Mouse (Mus musculus): ENCODE data around the gene Epdr1. TPM values are rescaled to one million over a fixed set of nuclear protein-coding genes. Genes with fewer than 3 reads are reported as not detected.
"Not testable (repeated sequence)": the region's sequence is repeated elsewhere in the genome, so short reads cannot be mapped to it uniquely, and the experiment has no call there.

Epdr1 gene
- total RNA-seq, 2 experiments from 2014 or later = 113 to 117 TPM

GRCm38 (mm10) chr13:19590996-19591759 is 28.5 kb downstream of the Epdr1 start:
- no peak for DNase-seq (ENCODE audit: low spot score in 2 of 2)
- Histone ChIP-seq H3K4me3 (no peak overlapping the region), H3K27ac (no peak overlapping the region)
- no peak for TF ChIP-seq CTCF (conservative IDR thresholded peaks at IDR 0.05)

DNA sequence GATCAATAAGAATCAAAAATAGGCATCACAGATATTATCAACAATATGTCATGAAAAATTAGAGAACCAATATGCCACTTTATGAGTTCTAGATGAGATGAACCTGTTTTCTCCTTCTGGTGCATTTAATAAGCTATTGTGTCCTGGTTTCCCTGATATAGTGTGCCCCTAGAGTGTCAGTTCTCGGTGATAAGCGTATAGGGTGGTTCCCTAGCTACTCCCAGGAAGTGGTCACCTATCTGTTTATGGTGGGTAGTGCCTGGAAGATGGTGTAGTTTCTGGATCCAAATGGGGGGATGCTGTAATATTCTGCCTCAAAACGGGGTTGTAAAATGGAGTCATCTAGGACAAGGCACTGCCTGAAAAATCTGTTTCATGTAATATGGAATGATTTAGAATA is 43.8 kb downstream of the Epdr1 start:
- Histone ChIP-seq H3K4me3 (no peak overlapping the region), H3K27ac (no peak overlapping the region)
- TF ChIP-seq CTCF (conservative IDR thresholded peaks at IDR 0.05) = no peak
- DNase-seq (ENCODE audit: low spot score in 2 of 2) = no peak

DNA sequence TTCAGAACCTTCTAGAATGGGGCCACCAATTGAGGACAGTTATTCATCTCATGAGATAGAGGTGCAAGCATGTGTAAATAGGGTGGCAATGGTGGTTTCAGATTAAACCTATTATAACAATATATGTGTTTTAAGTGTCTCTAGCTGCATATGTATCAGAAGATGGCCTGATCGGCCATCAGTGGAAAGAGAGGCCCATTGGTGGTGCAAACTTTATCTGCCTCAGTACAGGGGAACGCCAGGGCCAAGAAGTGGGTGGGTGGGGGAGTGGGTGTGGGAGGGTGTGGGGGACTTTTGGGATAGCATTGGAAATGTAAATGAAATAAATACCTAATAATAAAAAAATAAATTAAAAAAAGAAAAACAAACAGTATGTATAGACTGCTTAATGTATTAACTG is 45.0 kb downstream of the Epdr1 start:
- DNase-seq (ENCODE audit: low spot score in 2 of 2); H3K4me3 ChIP-seq; H3K27ac ChIP-seq: not testable (repeated sequence)

DNA sequence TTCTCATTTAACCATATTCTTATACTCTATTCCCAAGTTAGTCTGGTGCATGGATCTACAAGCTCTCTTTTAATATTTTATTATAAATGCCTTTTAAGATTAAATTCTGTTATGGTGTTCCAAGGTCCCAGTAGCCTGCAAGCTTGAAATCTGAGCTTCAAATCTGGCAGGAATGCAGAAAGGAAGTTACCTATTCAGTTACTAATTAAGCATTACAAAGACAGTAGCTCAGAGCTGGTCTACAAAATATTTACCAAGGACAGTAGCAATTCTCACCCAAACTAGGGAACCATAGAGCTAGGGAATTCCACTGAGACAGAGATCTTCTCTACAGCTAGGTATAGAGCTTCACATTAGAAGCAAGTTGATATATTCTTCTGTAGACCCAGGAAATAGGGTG is 49.6 kb downstream of the Epdr1 start:
- not testable (repeated sequence) for H3K27ac ChIP-seq; DNase-seq (ENCODE audit: low spot score in 2 of 2); H3K4me3 ChIP-seq

- TF ChIP-seq CTCF (conservative IDR thresholded peaks at IDR 0.05) = no peak
- no peak for DNase-seq (ENCODE audit: low spot score in 2 of 2)
- Histone ChIP-seq H3K4me3 (no peak overlapping the region), H3K27ac (no peak overlapping the region)
These were observed 57.2 kb downstream of the Epdr1 start for GRCm38 (mm10) chr13:19562510-19562909.

DNA sequence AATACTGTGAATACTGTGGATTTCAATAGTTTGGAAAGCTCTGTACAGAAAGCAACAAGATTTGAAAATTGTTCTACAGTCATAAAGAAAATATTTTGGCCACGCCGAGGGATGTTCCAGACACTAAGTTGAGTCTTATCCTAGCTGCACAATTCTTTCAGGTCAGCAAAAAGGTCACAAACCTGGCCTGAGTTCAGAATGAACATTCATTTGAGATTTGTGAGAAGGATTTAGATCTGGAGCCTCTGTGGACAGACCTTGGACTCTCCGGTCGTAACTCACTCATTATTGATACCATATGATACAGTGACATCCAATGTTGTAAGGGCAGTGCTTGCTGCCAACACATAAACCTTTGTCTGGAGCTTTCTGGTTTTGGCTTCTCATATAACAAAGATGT is 64.3 kb downstream of the Epdr1 start:
- no peak for DNase-seq (ENCODE audit: low spot score in 2 of 2)
- no peak for TF ChIP-seq CTCF (conservative IDR thresholded peaks at IDR 0.05)
- Histone ChIP-seq H3K27ac (no peak overlapping the region), H3K4me3 (no peak overlapping the region)

Other genes with a start within 250 kb of the Epdr1 start
- gene Stard3nl, start 224.1 kb downstream of the Epdr1 start, total RNA-seq (2021) = 10 to 100 TPM; 59.9 to 64.9 TPM
- gene Sfrp4, start 3.2 kb upstream of the Epdr1 start, total RNA-seq (2021) = 1 to 10 TPM; 2.1 to 2.7 TPM
- gene Nme8, start 77.9 kb upstream of the Epdr1 start, total RNA-seq (2021) = not detected
- not detected for gene Gpr141, start 204.3 kb upstream of the Epdr1 start, total RNA-seq (2021)

All from layer of hippocampus, adult 2 months (tissue).